Mouse (Mus musculus): Measurements from ENCODE around the gene Lypd8. TPM values are rescaled to one million over a fixed set of nuclear protein-coding genes. Genes with fewer than 3 reads are reported as not detected.

Lypd8 gene
- total and polyA plus RNA-seq, 2 experiments = 4.0 TPM; not detected in 1

- 35% methylated on average over 3 of the region's 3 CpGs for WGBS
- Histone ChIP-seq H3K9ac (ENCODE audit: low read depth, low read length) (no peak overlapping the region), H3K27ac (replicated peaks; ENCODE audit: insufficient read depth, low read depth, low read length) (no peak overlapping the region), H3K79me2 (ENCODE audit: control insufficient read depth, insufficient read depth, low read length) (peaks cover 11% of the 10 kb centered on the region; the same call in 1 of the 2 replicates), H3K4me1 (ENCODE audit: control insufficient read depth, insufficient read depth, low read length) (peaks cover 10% of the 10 kb centered on the region), H3K27me3 (ENCODE audit: control insufficient read depth, insufficient read depth, low read length) (no peaks in the 10 kb centered on the region), H3K4me3 (ENCODE audit: insufficient read depth, low read depth, low read length) (no peak overlapping the region), H3K36me3 (ENCODE audit: control insufficient read depth, insufficient read depth, low read length) (peaks cover 7% of the 10 kb centered on the region)
- TF ChIP-seq CTCF (IDR thresholded peaks at IDR 0.05; ENCODE audit: low read depth, low read length) = no peak
- no peak for TF ChIP-seq POLR2A (IDR thresholded peaks at IDR 0.05; ENCODE audit: extremely low read depth, insufficient read depth, low read length)
- peak; percentile 69 for DNase-seq (ENCODE audit: extremely low read depth, low read depth, low spot score)
Observed at GRCm38 (mm10) chr11:58334746-58335145, 44.1 kb upstream of the Lypd8 start.

GRCm38 (mm10) chr11:58346745-58347144, 32.1 kb upstream of the Lypd8 start:
- H3K4me3 ChIP-seq (ENCODE audit: insufficient read depth, low read depth, low read length) = no peak overlapping the region
- H3K27me3 ChIP-seq (ENCODE audit: control insufficient read depth, insufficient read depth, low read length) = no peaks in the 10 kb centered on the region
- peaks cover 11% of the 10 kb centered on the region; the same call in 1 of the 2 replicates for H3K36me3 ChIP-seq (ENCODE audit: control insufficient read depth, insufficient read depth, low read length)
- H3K9ac ChIP-seq (ENCODE audit: low read depth, low read length) = no peak overlapping the region
- H3K79me2 ChIP-seq (ENCODE audit: control insufficient read depth, insufficient read depth, low read length) = no peaks in the 10 kb centered on the region
- no peak overlapping the region for H3K27ac ChIP-seq (replicated peaks; ENCODE audit: insufficient read depth, low read depth, low read length)
- no peaks in the 10 kb centered on the region for H3K4me1 ChIP-seq (ENCODE audit: control insufficient read depth, insufficient read depth, low read length)
- TF ChIP-seq CTCF (IDR thresholded peaks at IDR 0.05; ENCODE audit: low read depth, low read length) (no peak), POLR2A (IDR thresholded peaks at IDR 0.05; ENCODE audit: extremely low read depth, insufficient read depth, low read length) (no peak)
- DNase-seq (ENCODE audit: extremely low read depth, low read depth, low spot score) = no peak
- 73% methylated on average over 4 of the region's 4 CpGs for WGBS

DNA sequence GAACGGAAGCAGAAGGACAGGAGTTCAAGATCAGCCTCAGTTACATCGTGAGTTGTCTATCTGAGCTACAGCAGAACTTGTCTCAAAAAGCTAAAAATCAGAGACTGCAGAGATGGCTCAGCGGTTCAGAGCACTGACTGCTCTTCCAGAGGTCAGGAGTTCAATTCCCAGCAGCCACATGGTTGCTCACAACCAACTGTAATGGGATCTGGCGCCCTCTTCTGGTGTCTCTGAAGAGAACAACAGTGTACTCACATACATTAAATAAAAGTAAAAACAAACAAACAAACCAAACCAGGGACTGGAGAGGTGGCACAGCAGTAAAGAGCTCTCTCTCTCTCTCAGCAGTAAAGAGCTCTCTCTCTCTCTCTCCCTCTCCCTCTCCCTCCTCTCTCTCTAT, 28.2 kb upstream of the Lypd8 start:
- H3K4me1 ChIP-seq (ENCODE audit: control insufficient read depth, insufficient read depth, low read length) = no peaks in the 10 kb centered on the region
- H3K9ac ChIP-seq (ENCODE audit: low read depth, low read length) = no peak overlapping the region

DNA sequence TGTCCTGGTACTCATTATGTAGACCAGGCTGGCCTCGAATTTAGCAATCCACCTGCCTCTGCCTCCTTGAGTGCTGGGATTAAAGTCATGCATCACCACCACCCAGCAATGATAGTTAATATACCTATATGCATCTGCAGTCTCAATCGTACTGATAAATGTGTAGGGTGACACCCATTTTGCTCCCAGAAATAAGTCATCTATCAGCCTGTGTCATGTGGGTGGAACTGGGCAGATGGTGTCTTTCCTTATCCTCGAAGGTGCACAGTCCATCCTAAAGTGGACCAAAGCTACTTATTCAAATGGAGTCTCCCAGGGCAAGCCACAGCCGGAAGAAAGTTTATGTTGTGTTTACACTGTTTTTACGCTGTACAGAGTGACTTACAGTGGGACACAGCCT, 27.7 kb upstream of the Lypd8 start:
- Histone ChIP-seq H3K36me3 (ENCODE audit: control insufficient read depth, insufficient read depth, low read length) (0 out of 2 replicates have a peak, but pooled peaks cover 3% of the 10 kb centered on the region), H3K27ac (replicated peaks; ENCODE audit: insufficient read depth, low read depth, low read length) (no peak overlapping the region), H3K27me3 (ENCODE audit: control insufficient read depth, insufficient read depth, low read length) (no peaks in the 10 kb centered on the region), H3K9ac (ENCODE audit: low read depth, low read length) (no peak overlapping the region), H3K4me3 (ENCODE audit: insufficient read depth, low read depth, low read length) (no peak overlapping the region), H3K4me1 (ENCODE audit: control insufficient read depth, insufficient read depth, low read length) (no peaks in the 10 kb centered on the region), H3K79me2 (ENCODE audit: control insufficient read depth, insufficient read depth, low read length) (no peaks in the 10 kb centered on the region)
- WGBS = 78% methylated on average over 5 of the region's 5 CpGs
- TF ChIP-seq CTCF (IDR thresholded peaks at IDR 0.05; ENCODE audit: low read depth, low read length) (no peak), POLR2A (IDR thresholded peaks at IDR 0.05; ENCODE audit: extremely low read depth, insufficient read depth, low read length) (no peak)
- DNase-seq (ENCODE audit: extremely low read depth, low read depth, low spot score) = no peak

More for the DNA sequence above, 28.2 kb upstream of the Lypd8 start:
- Histone ChIP-seq H3K4me3 (ENCODE audit: insufficient read depth, low read depth, low read length) (no peak overlapping the region), H3K79me2 (ENCODE audit: control insufficient read depth, insufficient read depth, low read length) (no peaks in the 10 kb centered on the region), H3K27me3 (ENCODE audit: control insufficient read depth, insufficient read depth, low read length) (no peaks in the 10 kb centered on the region), H3K27ac (replicated peaks; ENCODE audit: insufficient read depth, low read depth, low read length) (no peak overlapping the region), H3K36me3 (ENCODE audit: control insufficient read depth, insufficient read depth, low read length) (0 out of 2 replicates have a peak, but pooled peaks cover 5% of the 10 kb centered on the region)
- DNase-seq (ENCODE audit: extremely low read depth, low read depth, low spot score) = no peak
- 82% methylated on average over 4 of the region's 4 CpGs for WGBS
- TF ChIP-seq POLR2A (IDR thresholded peaks at IDR 0.05; ENCODE audit: extremely low read depth, insufficient read depth, low read length) (no peak), CTCF (IDR thresholded peaks at IDR 0.05; ENCODE audit: low read depth, low read length) (0 out of 2 replicates have a peak, but pooled peaks have one; percentile 10)

GRCm38 (mm10) chr11:58352681-58353548, 25.9 kb upstream of the Lypd8 start:
- no peaks in the 10 kb centered on the region for H3K4me1 ChIP-seq (ENCODE audit: control insufficient read depth, insufficient read depth, low read length)
- no peak for TF ChIP-seq POLR2A (IDR thresholded peaks at IDR 0.05; ENCODE audit: extremely low read depth, insufficient read depth, low read length)
- TF ChIP-seq CTCF (IDR thresholded peaks at IDR 0.05; ENCODE audit: low read depth, low read length) = peak; percentile 11; the same call in 1 of the 2 replicates
- no peaks in the 10 kb centered on the region for H3K27me3 ChIP-seq (ENCODE audit: control insufficient read depth, insufficient read depth, low read length)
- H3K79me2 ChIP-seq (ENCODE audit: control insufficient read depth, insufficient read depth, low read length) = no peaks in the 10 kb centered on the region
- no peak for DNase-seq (ENCODE audit: extremely low read depth, low read depth, low spot score)
- no peak overlapping the region for H3K27ac ChIP-seq (replicated peaks; ENCODE audit: insufficient read depth, low read depth, low read length)
- 41% methylated on average over 7 of the region's 7 CpGs for WGBS
- H3K9ac ChIP-seq (ENCODE audit: low read depth, low read length) = no peak overlapping the region
- no peak overlapping the region for H3K4me3 ChIP-seq (ENCODE audit: insufficient read depth, low read depth, low read length)
- H3K36me3 ChIP-seq (ENCODE audit: control insufficient read depth, insufficient read depth, low read length) = no peaks in the 10 kb centered on the region

DNA sequence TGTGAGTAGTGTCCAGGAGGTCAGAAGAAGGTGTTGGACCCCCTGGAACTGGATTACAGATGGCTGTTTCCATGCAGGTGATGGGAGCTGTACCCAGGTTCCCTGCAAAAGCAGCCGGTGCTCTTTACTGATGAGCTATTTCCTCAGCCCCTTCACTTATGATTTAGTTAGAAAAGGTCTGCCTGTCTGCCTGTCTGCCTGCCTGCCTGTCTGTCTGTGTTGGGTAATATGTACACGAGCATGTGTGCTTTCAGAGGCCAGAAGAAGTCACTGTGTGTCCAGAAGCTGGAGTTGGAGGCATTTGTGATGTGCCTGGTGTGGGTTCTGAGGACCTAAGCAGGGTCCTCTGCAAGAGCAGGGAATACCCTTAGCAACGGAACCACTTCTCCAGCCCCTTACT, 25.1 kb upstream of the Lypd8 start:
- H3K9ac ChIP-seq (ENCODE audit: low read depth, low read length) = no peak overlapping the region
- H3K4me1 ChIP-seq (ENCODE audit: control insufficient read depth, insufficient read depth, low read length) = no peaks in the 10 kb centered on the region
- H3K36me3 ChIP-seq (ENCODE audit: control insufficient read depth, insufficient read depth, low read length) = no peaks in the 10 kb centered on the region
- no peaks in the 10 kb centered on the region for H3K27me3 ChIP-seq (ENCODE audit: control insufficient read depth, insufficient read depth, low read length)
- H3K27ac ChIP-seq (replicated peaks; ENCODE audit: insufficient read depth, low read depth, low read length) = no peak overlapping the region
- WGBS = 64% methylated on average over 3 of the region's 3 CpGs
- TF ChIP-seq CTCF (IDR thresholded peaks at IDR 0.05; ENCODE audit: low read depth, low read length) = no peak
- no peak for TF ChIP-seq POLR2A (IDR thresholded peaks at IDR 0.05; ENCODE audit: extremely low read depth, insufficient read depth, low read length)
- H3K79me2 ChIP-seq (ENCODE audit: control insufficient read depth, insufficient read depth, low read length) = no peaks in the 10 kb centered on the region
- H3K4me3 ChIP-seq (ENCODE audit: insufficient read depth, low read depth, low read length) = no peak overlapping the region
- DNase-seq (ENCODE audit: extremely low read depth, low read depth, low spot score) = no peak
